In the genomic region with DNA sequence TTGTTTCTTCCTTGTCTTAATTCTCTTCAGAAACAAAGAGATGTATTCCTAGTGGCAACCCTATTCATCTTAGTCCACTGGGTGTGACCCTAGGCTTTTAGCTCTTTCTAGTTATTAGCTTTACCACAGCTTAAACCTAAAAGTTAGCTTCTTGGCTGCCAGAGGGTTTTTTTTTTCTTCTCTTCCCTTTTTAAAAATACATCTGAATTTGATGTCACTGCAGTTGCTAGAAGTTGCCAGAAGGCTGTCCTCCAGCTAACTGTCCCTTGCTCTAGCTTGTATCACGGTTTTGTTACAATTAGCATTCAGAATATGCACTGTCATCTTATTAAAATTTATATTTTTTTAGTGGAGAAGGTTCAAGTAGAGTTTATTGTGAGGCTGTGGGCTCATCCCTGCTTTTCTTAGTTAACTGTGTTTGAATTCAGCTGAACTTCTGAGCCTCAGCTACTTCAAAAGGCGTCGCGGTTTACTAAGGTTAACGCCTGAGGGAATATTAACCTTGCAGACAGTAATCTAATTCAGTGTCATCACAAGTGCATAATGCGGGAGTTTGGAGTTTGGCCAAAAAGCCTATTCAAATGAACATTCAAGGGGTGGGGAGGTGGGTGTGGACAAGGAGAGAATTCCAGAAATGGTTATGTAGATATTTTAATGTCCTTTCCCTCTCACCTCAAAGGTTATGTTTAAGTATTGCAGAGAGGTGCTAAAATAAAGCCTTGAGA, we compare ENCODE assay signal across 8 mouse cellular contexts. TPM values are rescaled to one million over a fixed set of nuclear protein-coding genes. Genes with fewer than 3 reads are reported as not detected.
A peak's percentile ranks its signal among the peaks of the same experiment; 100 is the strongest.
DNase-seq lines count a peak whose midpoint lies in the region; ATAC-seq lines count a peak whose summit lies in the region.

No protein-coding gene starts in this region.

- H3K4me2 ChIP-seq in heart, embryonic 14.5 days (ENCODE audit: low read length), result peak overlapping the region; percentile 60
- H3K4me2 ChIP-seq in intestine, embryonic 15.5 days (replicated peaks), result peak overlapping the region; percentile 81

- H3K4me3 ChIP-seq in heart, embryonic 14.5 days (ENCODE audit: control insufficient read depth in 1 of 2, insufficient read depth in 1 of 2, low read depth in 1 of 2, low read length in 2 of 2), result peak overlapping the region; percentile 96 to 98; a peak in 3 of 4 replicates
- H3K4me3 ChIP-seq in intestine, embryonic 15.5 days (replicated peaks), result peak overlapping the region; percentile 93
- peak overlapping the region; percentile 94 for H3K4me3 ChIP-seq in midbrain, embryonic 10.5 days

- H3K9ac ChIP-seq in heart, embryonic 14.5 days (ENCODE audit: low read length), result peak overlapping the region; percentile 98
- no peak overlapping the region for H3K9ac ChIP-seq in intestine, embryonic 15.5 days

- DNase-seq in heart, adult 8-10 months (ENCODE audit: low spot score), result no peak
- DNase-seq in ZHBTc4 (ENCODE audit: low read depth, low spot score), result peak; percentile 94
- no peak for DNase-seq in midbrain, embryonic 10.5 days (ENCODE audit: low spot score)
- no peak for DNase-seq in ovary, postnatal 36 days (ENCODE audit: low spot score)
- DNase-seq in right cerebral cortex, postnatal 4 days, result no peak
- no peak for DNase-seq in c-Kit-positive CD71-positive TER-119-positive erythroid progenitor cells, embryonic 14.5 days (ENCODE audit: low spot score)

- H3K27ac ChIP-seq in heart, embryonic 14.5 days (replicated peaks in 1 of 2; ENCODE audit: control insufficient read depth in 1 of 2, insufficient read depth in 1 of 2, low read depth in 2 of 2, low read length in 2 of 2), result peak overlapping the region; percentile 82 to 89; a peak in 3 of 4 replicates
- H3K27ac ChIP-seq in intestine, embryonic 15.5 days, result peak overlapping the region; percentile 91; the same call in 1 of the 2 replicates
- H3K27ac ChIP-seq in midbrain, embryonic 10.5 days (replicated peaks), result peak overlapping the region; percentile 98

- no peaks in the 10 kb centered on the region for H3K27me3 ChIP-seq in heart, embryonic 14.5 days (ENCODE audit: control insufficient read depth, insufficient read depth, low read length)
- no peaks in the 10 kb centered on the region for H3K27me3 ChIP-seq in intestine, embryonic 15.5 days (replicated peaks)
- no peaks in the 10 kb centered on the region for H3K27me3 ChIP-seq in midbrain, embryonic 10.5 days (ENCODE audit: low read depth, poor library complexity, severe bottlenecking)

- WGBS in heart, embryonic 14.5 days, result 58% methylated on average over 6 of the region's 6 CpGs
- WGBS in intestine, embryonic 15.5 days, result 51% methylated on average over 6 of the region's 6 CpGs
- WGBS in midbrain, embryonic 10.5 days, result 80% methylated on average over 6 of the region's 6 CpGs

- no peak for ATAC-seq in heart, embryonic 14.5 days (ENCODE audit: insufficient number of reproducible peaks, insufficient read depth, low FRiP score, low read depth)
- no peak for ATAC-seq in intestine, embryonic 15.5 days

- peaks cover 0 to 17% of the 10 kb centered on the region in 2 experiments; a peak in 3 of 4 replicates for H3K4me1 ChIP-seq in heart, embryonic 14.5 days (ENCODE audit: control insufficient read depth in 2 of 2, insufficient read depth in 2 of 2, low read length in 2 of 2)
- peaks cover 8% of the 10 kb centered on the region; the same call in 1 of the 2 replicates for H3K4me1 ChIP-seq in intestine, embryonic 15.5 days (replicated peaks)
- H3K4me1 ChIP-seq in midbrain, embryonic 10.5 days, result peaks cover 23% of the 10 kb centered on the region

- H3K9me3 ChIP-seq in heart, embryonic 14.5 days (ENCODE audit: control insufficient read depth, low read length), result no peaks in the 10 kb centered on the region
- no peaks in the 10 kb centered on the region for H3K9me3 ChIP-seq in intestine, embryonic 15.5 days
- H3K9me3 ChIP-seq in midbrain, embryonic 10.5 days (replicated peaks), result no peaks in the 10 kb centered on the region

- H3K36me3 ChIP-seq in heart, embryonic 14.5 days (ENCODE audit: control insufficient read depth, insufficient read depth, low read length), result no peaks in the 10 kb centered on the region
- H3K36me3 ChIP-seq in intestine, embryonic 15.5 days, result no peaks in the 10 kb centered on the region
- H3K36me3 ChIP-seq in midbrain, embryonic 10.5 days, result peaks cover 7% of the 10 kb centered on the region; the same call in 1 of the 2 replicates

RNA-seq across cellular contexts. Expression of a gene that starts 1.3 kb away (rescaled TPM):
- polyA plus RNA-seq in heart, embryonic 14.5 days (2014; fragmentation: Nextera tagmentation; extraction: Ambion mirVana), result 35.5 and 37.3 TPM in 2 replicates
- 10 to 100 TPM; 37.2 to 41.2 (median 38.7) TPM for total RNA-seq in heart, adult 8-10 months (2022)
- polyA plus RNA-seq in intestine, embryonic 15.5 days (2015; fragmentation: Nextera tagmentation; extraction: Ambion mirVana), result 49.3 and 55.3 TPM in 2 replicates
- polyA plus RNA-seq in midbrain, embryonic 10.5 days (2016; fragmentation: Nextera tagmentation; extraction: Ambion mirVana), result 40.7 and 46.3 TPM in 2 replicates
